Mouse (Mus musculus) myocyte (in vitro differentiated cells): Measurements from ENCODE around the gene Pank1.

Experiments used
- CEBPB ChIP-seq: IDR thresholded peaks from 2 replicates; pipeline ENCODE4 v1.6.1; 2011; ENCODE audit warnings: mild to moderate bottlenecking, moderate library complexity; ENCODE audit not compliant: poor library complexity, insufficient read depth, severe bottlenecking
- MAX ChIP-seq: IDR thresholded peaks from one replicate; pipeline ENCODE4 v1.6.1; 2011; ENCODE audit warnings: low read depth, mild to moderate bottlenecking, control low read depth
- POLR2A ChIP-seq: IDR thresholded peaks from one replicate; pipeline ENCODE4 v1.6.1; 2011; ENCODE audit warnings: low read depth, mild to moderate bottlenecking, control low read depth, moderate library complexity; ENCODE audit not compliant: insufficient read length

DNA sequence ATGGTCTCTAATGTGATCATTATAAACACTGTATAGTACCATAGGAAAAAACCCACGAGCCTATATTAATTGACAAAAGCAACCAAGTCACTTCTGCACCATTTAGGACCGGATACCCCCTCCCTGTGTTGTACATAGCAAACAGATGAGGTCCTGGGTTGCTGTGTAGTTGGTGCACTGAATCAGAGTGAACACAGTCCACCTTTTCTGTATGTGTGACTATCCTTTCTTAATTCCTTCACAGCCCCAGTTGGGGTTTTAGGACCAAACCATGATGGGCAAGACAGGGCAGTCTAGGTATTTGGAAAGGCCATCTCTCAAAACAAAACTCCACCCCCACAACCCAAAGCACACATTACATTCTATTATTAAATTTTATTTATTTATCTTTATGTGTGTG lies 22.5 kb upstream of the Pank1 start:
- TF ChIP-seq POLR2A (no peak), CEBPB (no peak), MAX (no peak)
